Mouse (Mus musculus) right cerebral cortex, postnatal 4 days (tissue): ENCODE data around the gene Timp2.

Experiments
- DNase-seq: peaks from one replicate; pipeline ENCODE4 v3.0.0-alpha.2; 2022

Timp2 gene

GRCm38 (mm10) chr11:118289562-118289961 lies 66.0 kb downstream of the Timp2 start:
- no peak for DNase-seq

- no peak for DNase-seq
Measured at GRCm38 (mm10) chr11:118289037-118289511, 66.5 kb downstream of the Timp2 start.

DNA sequence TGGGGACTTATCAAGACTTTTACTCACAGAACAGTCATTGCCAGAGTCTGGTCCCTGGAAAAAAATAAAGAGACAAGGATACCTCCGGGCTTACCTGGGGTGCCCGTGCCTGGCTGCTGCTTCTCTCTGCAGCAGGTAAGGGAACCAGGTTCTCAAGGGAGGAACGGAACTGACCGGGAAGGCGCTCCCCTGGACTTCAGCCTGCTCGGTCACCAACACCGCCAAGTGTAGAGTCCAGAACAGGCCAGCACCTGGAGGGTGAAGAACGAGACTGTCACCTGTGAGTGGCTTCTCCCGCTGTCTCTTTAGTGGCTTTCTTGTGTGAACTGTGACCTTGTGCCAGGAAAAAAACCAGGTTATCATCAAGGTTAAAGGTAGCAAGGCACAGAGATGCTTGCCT lies 68.0 kb downstream of the Timp2 start:
- no peak for DNase-seq

DNA sequence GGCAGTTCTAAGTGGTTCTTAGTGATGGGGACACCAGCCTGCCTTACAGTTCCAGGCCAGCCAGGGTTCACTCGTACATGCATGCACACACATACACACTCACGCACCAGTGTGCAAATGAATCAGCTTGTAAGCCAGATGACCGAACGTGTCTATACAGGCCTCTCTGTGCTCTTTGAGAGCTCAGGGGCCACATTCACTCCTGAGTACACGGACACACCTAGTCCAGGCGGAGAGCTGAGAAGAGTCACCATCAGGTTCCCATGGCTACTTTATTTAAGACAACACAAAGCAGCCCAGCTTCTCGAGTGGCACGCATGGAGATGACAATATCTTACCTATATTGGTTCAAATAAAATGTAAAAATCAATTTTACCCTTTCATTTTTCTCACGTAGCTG lies 69.1 kb downstream of the Timp2 start:
- no peak for DNase-seq

DNA sequence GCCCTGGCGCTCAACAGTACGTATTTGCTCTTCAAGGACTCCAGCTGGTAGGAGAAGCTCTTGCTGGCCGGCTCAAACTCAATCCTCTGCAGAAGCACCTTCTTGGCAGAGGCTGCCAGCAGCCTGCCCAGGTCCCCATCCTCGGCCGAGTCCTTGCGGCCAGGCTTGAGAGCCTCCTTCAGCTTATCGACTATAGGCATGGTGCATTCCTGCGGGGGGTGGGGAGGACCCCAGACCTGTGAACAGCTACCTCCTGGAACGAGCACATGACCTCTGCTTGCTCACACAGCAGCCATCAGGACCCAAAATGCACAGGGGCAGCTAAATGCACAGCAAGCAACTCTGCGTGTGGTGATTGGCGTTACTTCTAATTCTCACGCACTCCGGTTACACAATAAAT lies 69.7 kb downstream of the Timp2 start:
- DNase-seq: no peak

- DNase-seq: no peak
Measured at GRCm38 (mm10) chr11:118280218-118280617, 75.3 kb downstream of the Timp2 start.

DNA sequence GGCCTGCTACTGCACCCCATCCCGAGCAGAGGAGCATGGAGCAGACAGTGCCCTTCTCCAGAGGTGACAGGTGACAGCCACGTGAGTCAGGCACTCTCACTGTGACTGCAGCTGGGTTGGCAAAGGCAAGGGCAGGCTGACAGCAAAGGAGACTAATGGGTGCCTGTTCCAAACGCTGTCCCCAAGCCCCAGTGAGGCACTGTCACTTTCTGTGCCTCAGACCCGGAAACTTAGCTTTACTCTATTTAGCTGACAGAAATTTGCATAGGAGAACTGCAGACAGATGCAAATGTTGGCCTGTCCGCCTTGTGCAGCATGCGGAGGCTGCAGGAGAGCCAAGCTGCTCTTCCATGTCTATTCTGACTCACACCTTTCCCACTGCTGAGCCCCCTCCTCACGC lies 79.2 kb downstream of the Timp2 start:
- no peak for DNase-seq

DNA sequence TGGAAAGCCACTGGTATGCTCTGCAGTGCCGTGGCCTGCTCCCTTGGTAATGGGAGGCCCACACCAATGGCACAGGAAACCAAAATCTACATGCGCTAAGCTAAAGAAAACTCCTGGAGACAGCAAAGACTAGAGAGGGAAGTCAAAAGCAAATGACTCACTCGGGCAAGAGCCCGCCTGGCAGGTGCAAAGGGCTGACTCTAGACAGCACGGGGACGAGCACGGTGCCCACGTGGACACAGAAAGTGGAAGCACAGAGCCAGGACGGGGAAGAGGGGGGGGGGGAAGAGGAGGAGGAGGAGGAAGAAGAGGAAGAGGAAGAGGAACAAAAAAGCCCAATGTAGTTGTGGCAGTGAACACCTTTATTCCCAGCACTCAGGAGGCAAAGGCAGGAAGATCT lies 80.4 kb downstream of the Timp2 start:
- no peak for DNase-seq

- peak; percentile 50 for DNase-seq
Measured at GRCm38 (mm10) chr11:118269827-118270226, 85.7 kb downstream of the Timp2 start.

GRCm38 (mm10) chr11:118266666-118267046 lies 88.9 kb downstream of the Timp2 start:
- DNase-seq: no peak

DNA sequence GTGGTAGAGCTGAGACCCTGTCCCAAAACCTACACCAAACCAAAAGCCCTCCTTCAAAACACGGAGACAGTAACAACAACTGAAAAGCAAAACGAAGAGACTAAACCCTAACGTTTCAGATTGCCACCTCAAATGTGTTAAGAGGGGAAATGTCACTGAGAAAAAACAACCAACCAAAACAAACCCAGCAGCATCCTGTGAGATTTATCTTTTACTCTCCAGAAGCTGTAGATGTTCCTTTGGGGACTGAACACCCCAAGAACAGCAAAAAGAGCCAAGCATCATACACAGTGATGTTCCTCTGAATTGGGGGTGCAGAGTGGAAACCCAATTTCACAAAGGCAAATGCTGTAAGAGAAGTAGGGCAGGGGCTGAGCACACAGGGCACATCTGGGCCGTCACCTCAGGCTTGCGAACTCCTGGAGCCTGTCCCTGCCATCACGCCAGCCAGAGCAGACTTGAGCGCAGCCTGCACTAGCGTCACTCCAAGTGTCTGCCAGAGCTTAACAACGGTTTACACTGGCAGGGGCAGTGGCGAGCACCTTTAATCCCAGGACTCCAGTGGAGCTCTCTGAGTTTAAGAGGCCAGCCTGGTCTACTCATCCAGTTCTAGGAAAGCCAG lies 89.4 kb downstream of the Timp2 start:
- DNase-seq: no peak

- no peak for DNase-seq
Measured at GRCm38 (mm10) chr11:118265621-118266020, 89.9 kb downstream of the Timp2 start.

DNA sequence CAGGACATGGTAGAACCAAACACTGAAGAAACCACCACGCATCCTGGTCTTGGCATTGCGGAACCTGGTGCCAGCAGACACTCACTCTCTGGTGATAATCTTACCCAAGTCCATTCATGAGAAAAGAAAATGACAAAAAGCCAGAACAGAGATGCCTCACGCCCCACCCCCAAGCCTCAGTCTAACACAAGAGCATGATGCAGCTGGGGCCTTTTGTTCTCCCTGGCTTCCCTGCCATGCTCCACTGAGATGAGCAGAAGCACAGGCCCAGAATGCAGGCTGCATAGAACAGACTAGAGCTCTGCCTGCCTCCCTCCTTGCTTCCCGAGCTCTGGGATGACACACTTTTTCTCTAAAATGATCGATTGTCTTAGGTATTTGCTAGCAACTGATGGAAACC lies 92.4 kb downstream of the Timp2 start:
- peak; percentile 29 for DNase-seq

- DNase-seq: no peak
Measured at GRCm38 (mm10) chr11:118260081-118260480, 95.5 kb downstream of the Timp2 start.

GRCm38 (mm10) chr11:118259580-118259979 lies 96.0 kb downstream of the Timp2 start:
- DNase-seq: no peak

DNA sequence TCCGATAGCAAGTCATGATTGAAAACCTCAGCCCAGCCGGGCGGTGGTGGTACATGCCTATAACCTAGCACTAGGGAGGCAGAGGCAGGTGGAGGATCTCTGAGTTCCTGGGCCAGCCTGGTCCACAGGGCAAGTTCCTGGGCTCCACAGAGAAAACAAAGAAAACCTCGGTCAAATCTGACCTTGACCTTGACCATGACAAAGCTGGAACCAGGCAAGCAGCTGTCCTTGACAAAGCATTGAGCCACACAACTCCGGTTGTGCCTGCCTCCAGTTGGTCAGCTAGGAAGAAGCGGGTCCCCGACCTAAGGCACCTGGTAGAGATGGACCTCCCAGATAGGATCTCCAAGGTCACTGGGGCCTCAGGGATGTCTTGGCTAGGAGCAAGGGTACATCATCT lies 99.2 kb downstream of the Timp2 start:
- no peak for DNase-seq

DNA sequence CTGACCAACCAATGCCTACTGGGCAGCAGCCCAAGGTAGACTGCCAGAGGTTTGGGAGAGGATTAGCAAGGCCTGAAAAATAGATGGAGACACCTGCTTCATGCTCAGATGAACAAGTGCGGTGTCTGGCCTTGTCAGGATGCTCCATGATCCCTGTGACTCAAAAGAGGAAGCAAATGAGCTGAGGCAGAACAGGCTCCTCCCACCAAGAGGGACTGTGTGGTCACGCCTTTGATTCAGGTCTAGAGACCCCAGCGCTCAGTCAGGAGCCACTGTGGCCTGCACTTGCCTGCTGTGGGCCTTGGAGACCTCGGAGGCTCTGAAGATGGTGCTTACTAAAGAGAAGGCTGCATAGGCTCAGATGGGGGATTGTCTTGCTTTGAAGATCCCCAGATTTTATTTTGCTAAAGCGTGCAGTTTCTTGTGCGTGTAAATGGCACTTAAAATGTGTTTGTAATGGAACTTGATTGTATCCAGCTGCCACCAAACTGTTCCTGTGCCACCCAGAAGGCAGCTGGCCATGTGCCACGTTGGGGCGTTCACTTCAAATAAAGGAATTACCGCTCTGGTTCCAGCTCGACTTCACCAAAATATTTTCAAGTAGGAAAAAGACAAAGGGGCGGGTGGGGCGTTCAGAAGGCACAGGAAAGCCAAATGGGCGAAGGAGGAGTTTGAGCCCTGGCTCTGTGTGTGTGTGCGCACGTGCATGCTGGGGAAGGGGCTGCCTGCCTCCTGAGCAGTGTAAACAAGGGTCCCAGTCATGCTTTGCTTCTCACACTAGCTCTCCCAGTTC lies 101.2 kb downstream of the Timp2 start:
- DNase-seq: peak; percentile 73

DNA sequence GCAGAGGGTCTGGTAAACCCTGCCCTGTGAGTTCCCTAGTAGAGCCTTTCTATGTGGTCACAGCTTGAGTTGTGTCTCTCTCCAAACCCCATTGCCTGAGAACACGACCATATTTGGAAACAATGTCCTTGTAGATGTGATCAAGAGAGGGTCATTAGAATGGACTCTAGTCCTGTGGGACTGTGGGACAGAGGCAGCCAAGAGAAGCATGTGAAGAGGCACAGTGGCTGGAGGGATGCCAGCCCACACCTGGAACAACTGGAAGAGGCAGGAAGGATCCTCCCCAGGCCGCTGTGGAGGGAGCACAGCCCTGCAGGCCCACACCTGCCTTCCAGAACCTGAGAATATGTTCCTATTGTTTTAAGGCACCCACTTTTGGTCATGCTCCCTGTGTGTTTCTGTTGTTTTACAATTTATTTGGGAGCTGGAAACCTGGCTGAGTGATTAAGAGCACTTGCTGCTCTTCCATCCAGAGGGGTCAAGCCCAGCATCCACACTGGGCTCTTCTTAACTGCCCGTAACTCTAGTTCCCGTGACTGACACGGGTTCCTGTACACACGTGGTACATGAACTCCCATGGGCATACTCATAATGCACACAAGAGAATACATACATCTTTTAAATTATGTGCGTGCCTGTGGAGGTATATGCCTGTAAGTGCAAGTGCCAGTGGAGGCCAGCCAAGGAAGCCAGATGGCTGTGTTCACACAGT lies 101.9 kb downstream of the Timp2 start:
- peak; percentile 44 for DNase-seq
